Mouse (Mus musculus) R1 (cell line): ENCODE measurements at regions not wholly inside any gene's neighbourhood (a gene's known extent, or its start where the extent isn't known, plus 50 kb on each side); places are given as distances from the start of the nearest gene placed in this dataset.
A peak's percentile ranks its signal among the peaks of the same experiment; 100 is the strongest.

Source experiments
- DNase-seq: peaks from one replicate; pipeline ENCODE4 v3.0.0-alpha.2; 2018; ENCODE audit warnings: low read depth, low spot score

DNA sequence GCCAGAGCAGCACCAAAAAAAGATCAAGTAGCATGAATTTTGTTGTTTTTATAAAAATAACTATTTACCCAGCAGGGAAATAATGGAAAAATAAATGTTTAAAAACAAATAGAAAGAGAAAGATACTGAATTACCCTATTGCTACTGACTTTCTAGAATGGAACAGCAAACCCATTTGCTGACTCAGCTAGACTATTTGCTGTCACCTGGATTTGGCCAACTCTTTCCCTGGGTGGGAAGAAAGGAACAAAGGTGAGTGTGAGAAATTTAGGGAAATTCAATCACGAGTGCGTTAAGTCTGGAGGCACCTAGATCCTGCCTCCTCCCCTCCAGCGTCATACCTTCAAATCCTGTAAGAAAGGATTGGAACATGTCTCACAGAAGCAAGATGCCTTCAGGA is 110.2 kb downstream of the Tmsb4x start:
- DNase-seq, result no peak

DNA sequence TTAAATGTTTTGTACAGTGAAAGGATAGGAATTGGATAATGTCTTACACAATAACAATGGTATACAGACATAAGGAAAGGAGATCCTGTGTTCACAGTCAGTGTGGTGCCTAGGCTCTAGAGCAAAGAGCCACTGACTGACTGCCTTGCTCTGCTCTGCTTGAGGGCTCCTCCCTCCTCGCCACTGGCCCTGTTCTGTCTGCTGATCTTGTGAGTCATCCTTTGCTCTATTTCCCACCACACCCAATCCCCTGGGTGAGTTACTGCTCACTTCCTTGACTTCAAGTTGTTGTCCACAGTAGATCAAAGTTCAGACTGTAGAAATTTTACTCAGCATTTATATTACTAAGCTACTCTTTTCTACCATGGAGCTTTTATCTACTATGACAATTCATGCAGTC is 117.3 kb downstream of the Tmsb4x start:
- DNase-seq, result peak; percentile 26

DNA sequence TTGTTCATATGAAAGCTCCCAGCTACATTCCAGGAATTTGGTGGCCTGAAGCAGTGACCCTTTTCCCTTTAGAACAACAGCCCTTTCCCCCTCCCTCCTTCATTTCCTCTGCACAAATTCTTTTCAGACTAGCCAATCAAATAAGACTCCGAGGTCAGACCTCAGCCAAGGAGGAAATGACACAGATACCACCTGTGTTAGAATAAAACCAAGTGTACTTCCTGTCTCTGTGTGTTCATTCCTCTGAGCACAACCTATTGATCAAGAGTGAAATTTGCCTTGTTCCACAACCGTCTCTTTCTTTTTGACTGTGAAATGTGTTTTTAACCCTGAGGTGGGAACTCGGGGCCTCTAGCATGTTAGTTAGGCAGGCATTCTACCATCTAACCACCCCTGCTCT is 120.2 kb downstream of the Tmsb4x start:
- DNase-seq, result peak; percentile 2

DNA sequence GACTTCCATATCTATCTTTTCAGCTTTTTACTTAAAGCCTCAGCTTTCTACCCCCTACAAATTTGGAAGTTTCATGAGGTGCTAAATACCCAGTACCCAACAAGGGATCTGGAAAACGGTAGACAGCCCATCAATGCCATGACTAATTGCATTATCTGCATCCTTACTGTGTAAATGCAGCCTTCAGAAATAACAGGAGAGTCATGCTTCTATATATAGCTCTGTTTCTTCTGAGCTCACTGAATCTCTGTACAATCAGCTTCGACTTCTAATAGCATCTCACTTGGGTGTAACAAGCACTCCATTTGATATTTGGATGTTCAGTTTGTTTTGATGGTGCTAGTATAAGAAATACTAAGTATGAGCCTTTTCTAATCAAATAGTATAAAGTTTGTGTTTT is 120.7 kb downstream of the Tmsb4x start:
- no peak for DNase-seq

DNA sequence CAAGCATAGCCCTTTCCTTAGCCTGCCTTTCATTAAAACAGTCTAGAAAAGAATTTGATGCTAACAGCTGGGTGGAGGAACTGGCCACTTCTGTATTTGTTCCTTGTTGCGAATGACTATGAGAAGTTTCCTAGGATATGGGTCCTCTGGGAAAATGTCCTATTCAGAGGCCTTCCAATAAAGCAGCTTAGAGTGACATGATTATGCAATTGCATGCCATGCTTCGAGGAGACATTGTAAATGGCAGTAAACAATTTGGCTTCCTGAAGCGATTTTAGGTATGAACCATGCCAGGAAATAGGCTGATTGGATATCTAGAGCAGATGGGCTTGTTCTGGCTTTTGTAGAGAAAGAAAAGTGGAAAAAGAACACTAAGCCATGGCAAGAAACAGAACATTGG is 128.3 kb downstream of the Tmsb4x start:
- no peak for DNase-seq

DNA sequence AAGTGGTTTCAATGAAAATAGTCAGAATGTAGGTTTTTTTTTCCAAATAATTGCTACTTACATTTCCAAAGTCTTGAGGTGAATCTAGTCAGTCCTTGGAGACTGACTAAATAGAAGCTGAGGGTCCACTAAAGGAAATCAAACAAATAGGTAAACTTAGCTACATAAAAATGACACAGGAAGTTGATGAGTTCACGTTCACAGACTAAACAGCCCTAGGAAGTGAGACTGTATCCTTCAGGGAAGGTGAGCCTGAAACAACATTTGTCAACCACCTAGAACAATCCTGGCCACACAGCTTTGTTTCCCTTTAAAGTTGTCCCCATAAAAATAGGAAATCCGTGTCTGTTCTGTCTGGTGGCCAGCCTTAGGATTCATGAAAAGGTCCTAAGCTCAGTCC is 140.0 kb downstream of the Tmsb4x start:
- DNase-seq, result no peak

DNA sequence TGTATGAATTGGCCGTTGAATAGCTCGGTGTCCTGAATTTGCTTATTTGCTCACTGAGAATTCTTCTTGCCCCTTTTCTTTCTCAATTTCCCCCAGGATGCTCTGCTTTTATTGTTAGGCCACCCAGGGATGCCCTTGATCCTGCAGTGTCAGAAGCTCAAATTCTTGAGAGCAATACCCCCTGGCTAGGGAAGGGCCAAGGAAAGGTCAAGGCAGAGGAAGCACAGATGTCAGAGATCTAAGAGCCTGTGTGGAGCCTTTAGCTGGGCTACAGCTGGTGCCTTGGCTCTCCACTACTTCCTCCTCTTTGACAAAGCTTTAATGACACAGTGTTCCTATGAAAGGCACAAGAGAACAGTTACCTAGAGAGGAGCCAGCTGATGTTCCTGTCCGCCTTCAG is 141.2 kb downstream of the Tmsb4x start:
- peak; percentile 82 for DNase-seq

DNA sequence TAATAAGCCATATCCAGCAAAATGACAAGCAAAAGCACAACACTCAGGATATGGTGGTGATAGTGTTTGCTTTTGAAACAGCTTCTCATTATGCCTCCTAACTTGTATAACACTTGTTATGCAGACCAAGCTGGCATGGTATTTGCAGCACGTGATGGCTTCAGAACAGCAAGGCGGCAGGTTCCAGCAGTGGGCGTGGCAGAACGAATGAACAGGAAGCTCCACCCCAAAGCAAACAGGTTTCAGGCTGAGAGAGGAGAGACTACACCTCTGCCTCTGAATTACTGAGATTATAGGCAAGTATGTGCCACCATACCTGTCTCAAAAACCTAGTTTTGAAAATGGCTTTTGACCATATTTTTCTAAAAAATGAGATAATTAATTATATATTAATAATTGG is 145.2 kb downstream of the Tmsb4x start:
- DNase-seq, result peak; percentile 44

DNA sequence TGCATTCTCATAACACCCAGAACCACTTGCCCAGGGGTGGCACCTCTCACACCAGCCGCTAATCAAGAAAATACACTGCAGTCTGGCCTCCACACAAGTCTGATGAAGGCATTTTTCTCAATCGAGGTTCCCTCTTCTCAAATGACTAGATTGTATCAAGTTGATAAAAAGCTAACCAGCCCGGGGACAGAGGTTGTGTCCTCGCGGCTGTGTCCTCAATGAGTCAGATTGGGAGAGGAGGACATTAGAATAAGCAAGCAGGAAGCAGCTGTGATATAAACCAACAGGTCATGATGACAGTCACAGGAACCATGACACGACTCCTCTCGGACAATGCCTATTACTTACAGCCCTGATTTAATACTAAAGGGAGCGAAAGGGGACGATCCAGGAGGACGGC is 156.7 kb downstream of the Tmsb4x start:
- no peak for DNase-seq

DNA sequence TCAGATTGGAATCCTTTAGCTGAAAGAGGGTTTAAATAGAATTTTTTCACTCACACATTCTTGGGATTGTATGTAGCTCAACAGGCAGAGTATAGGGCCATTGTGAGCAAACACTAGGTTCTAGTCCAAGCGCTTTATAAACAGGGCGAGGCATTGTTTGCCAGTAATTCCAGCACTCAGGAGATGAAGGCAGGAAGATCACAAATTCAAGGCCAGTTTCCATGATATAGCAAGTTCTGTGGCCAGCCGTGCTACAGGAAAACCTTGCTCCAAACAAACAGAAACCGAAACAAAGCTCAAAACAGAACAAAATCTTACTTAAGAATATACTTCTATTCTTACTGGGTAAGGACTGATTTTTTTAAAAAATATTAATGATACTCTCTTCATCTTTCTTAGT is 159.0 kb downstream of the Tmsb4x start:
- no peak for DNase-seq

DNA sequence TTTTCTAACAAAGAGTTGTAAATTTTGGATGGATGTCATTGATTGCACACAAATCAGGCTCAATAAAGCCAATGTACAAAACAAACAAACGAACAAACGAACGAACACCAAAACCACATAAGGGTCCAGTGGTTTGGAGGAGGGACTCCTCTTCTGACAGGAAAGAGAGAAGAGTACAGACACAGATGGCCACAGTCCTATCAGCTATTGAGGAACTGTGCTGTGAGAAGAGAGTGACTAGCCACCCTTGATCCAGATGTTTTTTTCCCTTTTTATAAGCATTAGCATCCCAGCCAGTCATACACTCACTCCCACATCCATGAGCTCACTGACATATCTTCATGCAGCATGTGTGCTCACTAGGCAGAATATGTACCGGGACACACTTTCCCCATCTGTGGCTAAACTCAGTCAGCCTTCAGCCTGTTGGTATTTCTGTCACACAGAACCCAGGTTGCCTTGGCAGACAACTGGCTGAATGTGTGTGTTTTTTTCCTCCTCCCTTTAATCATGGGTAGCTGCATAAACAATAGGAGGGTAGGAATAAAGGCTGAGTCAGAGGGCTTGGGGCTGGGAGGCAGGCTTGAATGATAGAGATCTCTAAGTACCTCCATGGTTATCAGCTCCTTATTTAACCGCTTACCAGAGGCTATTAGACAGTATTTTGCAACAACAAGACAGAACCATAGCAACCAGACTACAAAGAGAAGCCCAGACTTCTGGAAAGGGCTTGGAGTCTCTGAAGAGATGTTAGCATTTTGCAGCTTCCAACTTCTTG is 159.7 kb downstream of the Tmsb4x start:
- DNase-seq, result no peak

DNA sequence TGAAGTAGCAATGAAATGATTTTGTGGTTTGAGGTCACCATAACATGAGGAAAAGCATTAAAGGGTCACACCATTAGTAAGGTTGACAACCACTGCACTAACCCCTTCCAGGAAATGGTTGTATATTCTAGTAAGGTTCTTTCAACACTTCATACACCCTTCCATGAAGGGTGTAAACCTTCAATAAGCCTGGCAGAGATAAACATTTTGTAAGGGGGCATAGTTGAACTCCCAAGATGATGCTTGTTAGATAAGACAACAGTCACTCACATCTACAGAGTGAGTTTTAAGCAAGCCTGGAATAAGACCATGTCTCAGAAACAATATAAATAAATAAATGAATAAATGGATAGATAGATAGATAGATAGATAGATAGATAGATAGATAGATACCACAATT is 171.1 kb downstream of the Tmsb4x start:
- DNase-seq, result no peak

DNA sequence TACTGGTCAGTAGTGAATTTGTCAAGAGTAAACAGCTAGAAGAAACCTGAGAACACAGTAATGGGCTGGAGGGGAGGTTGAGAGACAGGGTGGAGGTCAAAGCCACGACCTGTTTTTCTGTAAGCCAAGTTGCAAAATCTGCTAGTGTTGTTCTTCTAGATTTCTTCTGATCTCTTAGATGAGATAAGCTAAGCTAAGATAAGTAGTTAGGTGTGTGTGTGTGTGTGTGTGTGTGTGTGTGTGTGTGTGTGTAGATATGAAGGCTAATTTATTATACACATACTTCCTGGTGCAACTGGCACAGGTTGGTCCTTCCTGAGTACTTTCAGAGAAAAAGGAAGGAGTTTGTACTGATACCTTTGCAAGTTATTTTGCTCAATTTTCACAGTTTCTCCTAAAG is 172.8 kb downstream of the Tmsb4x start:
- no peak for DNase-seq

DNA sequence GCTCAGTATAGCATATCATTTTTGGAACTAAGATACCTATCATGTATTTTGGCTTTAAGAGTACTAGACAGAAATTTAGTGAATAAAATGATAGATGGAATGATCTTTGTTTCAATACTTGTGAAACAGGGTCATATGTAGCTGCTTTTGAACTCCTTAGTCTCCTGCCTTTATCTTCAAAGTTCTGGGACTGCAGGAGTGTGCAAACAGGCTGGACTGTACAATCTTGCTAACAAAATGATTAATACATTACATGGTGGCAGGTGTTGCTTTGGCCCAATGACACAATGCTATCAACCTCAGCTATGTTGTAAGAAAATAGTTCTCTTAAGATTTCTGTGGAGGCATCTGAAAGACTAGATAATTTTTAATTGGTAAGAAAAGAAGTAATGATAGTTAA is 173.5 kb downstream of the Tmsb4x start:
- DNase-seq, result no peak

DNA sequence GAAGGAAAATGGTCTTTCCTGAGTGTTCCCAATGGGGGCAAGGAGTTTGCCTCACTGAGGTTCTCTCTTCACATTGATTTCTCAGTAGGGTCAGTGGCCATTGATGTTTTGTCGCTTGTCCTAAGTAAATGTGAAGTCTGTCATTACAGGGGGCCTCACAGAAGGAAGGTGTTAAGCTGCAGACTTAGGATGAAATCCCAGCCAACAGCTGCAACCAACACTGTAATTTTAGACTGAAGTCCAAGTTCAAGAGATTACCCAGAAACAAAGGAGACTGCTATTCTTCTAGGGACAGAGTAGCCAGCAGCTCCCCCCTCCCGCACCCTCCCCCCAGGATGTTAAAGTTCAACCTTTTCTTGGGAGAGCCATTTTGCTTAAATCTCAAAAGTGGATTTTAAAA is 176.0 kb downstream of the Tmsb4x start:
- no peak for DNase-seq

DNA sequence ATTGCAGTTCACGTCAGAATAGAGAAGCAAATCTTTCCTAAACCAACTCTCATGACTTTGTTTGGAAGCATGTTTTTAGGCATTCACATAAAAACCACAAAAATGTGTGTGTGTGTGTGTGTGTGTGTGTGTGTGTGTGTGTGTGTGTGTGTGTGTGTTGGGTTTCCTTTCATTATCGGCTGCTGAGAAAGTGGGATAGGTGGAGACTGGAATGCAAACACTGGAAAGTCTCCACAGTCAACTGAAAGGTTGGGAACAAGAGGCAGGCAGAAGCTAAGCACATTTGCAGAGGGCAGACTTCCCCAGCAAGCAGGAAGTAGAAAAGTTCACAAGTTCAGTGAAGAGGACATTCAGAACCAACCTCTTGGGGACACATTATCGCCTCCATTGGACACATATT is 176.5 kb downstream of the Tmsb4x start:
- peak; percentile 13 for DNase-seq

DNA sequence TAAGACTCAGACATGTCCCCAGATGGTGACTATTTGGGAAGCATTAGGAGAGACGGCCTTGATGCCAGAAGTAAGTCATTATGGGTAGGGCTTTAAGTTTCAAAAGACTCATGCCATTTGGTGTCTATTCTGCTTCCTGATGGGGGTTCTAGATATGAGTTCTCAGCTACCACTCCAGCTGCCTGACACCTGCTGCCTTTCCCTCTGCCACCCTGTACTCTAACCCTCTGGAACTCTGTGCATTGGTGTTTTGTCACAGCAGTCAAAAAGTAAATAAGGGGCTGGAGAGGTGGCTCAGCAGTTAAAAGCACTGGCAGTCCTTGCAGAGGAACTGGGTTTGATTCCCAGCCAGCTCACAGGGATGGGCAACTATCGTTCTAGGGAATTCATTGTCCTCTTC is 177.6 kb downstream of the Tmsb4x start:
- no peak for DNase-seq

DNA sequence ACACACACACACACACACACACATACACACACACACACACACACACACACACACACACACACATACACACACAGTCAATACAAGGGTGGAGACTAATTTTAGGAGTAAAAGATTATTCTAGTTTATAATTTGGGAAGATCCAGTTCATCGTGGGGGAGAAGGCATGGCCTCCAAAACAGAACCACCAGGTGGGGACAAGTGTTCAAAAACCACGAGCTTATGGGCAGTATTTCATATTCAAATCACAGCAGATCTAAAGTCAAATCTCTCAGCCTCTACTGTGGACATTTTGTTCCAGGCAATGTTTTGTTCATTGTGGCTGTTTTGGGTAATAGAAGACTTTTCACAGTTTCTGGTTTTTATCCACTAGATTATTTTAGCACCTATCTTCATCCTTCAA is 193.5 kb downstream of the Tmsb4x start:
- no peak for DNase-seq

DNA sequence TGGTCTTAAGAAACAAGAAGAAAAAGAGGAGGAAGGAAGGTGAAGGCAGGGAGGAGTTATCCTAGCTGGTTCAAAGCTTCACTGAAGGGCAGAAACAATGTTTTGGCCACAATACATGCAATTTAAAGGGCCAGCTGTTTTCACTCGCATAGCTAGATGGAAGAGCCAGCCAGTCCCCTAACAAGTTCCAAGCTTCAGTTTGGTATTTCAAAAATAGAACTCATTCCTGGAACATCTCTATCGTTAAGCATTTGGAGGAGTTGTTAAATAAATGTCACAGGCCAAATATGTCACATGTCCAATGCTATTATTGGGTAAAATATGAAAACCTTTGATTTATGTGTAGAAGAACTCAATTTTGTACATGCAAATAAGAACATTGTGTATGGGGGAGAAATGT is 194.8 kb downstream of the Tmsb4x start:
- DNase-seq, result no peak

DNA sequence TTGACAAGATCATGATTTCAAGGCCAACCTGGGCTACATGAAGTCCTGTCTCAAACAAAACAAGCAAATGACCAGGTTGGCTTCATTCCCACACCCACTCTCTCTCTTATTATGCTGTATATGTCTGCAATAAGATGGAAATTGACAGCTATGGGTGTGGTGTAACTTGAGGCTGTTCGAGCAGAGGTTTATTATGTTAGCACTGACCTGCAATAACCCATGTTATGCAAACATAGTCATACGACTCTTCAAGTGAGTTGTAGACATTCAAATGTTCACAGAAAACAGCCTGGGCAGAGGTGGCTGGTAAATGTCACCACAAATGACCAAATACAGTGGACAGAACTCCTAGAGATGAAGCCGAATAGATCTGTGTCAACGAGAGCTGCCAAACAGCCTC is 196.2 kb downstream of the Tmsb4x start:
- no peak for DNase-seq

DNA sequence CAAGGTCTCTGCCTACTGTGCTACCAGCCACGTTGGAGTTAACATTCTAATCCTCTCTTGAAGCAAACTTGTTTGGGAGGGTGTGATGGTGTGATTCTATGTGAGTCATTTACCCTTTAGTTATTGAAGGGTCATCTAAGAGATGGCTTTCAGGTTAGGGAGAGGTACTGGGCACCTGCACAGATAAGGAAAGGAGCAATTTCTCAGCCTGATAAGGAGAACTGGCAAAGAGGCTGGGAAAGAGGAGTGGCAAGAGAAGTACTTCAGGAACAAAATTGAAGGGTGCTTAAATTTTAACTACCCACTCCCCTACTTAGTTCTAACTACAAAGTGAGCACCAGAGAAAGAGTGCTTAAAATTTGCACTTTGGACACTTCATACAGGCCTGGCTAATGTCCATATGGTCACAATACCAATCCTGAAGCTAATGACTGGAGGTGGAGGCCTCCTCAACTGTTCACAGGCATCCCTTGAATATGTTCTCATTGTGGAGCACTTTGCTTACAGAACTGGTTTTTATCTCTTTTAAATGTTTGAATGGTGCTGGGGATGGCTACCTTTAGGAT is 197.1 kb downstream of the Tmsb4x start:
- no peak for DNase-seq

DNA sequence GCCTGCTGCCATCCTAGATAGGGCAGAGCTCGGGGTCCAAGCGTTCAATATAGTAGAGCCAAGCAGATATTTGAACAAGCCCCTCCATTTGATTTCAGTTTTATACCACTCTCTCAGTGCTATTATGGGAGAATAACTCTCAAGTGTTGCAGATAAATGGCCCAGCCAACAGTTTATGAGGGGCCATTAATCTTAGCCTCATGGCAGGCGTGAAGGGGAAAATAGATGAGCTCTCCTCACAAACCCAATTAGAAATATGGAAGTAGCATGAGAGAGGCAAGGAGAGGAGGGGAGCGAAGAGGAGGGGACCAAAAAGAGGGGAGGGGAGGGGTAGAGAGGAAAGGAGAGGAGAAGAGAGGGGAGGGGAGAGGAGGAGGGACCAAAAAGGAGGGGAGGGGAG is 213.3 kb downstream of the Tmsb4x start:
- DNase-seq, result no peak

DNA sequence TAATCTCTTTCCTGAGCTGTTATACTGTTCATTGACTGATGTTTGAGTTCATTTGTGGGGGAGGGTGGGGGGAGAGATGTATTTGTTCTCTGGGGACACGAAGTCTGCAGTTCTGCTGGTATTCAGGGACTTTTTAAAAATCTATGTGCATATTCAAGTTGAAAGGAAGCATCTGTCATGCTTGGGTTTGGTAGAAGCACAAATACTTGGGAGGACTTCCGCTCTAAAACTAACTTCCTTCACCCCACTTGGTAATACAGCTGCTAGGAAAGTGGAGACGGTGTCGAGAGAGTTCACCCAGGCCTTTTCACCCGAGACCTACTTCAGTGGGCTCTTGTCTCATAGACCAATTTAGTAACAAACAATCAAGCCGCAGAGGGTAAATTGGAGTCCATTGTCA is 228.1 kb downstream of the Tmsb4x start:
- no peak for DNase-seq

DNA sequence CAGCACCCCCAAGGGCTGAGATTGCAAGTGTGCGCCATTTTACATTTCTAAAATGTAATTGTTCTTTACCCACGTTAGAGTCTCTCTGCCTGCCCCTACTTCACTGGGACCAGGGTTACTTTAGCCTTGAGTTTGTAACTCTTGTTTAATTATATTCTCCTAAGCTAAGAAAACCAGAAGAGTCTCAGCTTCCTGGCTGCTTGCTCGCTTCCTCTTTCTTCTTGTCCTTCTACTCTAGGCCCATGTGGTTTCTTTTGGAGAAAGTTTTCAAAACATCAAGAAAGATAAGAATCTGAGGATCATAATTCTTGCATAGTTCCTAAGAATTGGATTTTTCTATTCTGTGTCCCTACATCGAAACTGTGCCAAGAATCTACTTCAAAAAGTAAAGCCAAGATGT is 228.6 kb downstream of the Tmsb4x start:
- no peak for DNase-seq
